ENCODE assay signal across 8 mouse cellular contexts in genomic region chrX:85775879-85776543, GRCm38 (mm10). TPM values are rescaled to one million over a fixed set of nuclear protein-coding genes. Genes with fewer than 3 reads are reported as not detected.
DNase-seq lines count a peak whose midpoint lies in the region; ATAC-seq lines count a peak whose summit lies in the region.

No protein-coding gene starts in this region.

- no peak; the same call in none of the 2 replicates for ATAC-seq in limb, embryonic 12.5 days (ENCODE audit: insufficient number of reproducible peaks, insufficient read depth, low FRiP score, low TSS enrichment, low read depth)

- DNase-seq in heart, embryonic 10.5 days (ENCODE audit: low spot score) = peak; percentile 72
- no peak for DNase-seq in heart, postnatal 4 days
- peak; percentile 79 for DNase-seq in 416B (ENCODE audit: low read depth)
- peak; percentile 26 to 38 for DNase-seq in adrenal gland, postnatal 36 days
- DNase-seq in frontal cortex, postnatal 14 days (ENCODE audit: low spot score in 2 of 2) = peak; percentile 5 to 13
- peak; percentile 57 for DNase-seq in neural tube, embryonic 10.5 days (ENCODE audit: extremely low spot score, low spot score)
- no peak for DNase-seq in yolk sac, embryonic 10.5 days (ENCODE audit: low spot score)

- H3K27ac ChIP-seq in heart, embryonic 10.5 days = peak overlapping the region; percentile 82
- no peak overlapping the region for H3K27ac ChIP-seq in limb, embryonic 12.5 days

- H3K4me2 ChIP-seq in limb, embryonic 12.5 days = peak overlapping the region; percentile 60

- H3K36me3 ChIP-seq in heart, embryonic 10.5 days = no peaks in the 10 kb centered on the region
- H3K36me3 ChIP-seq in limb, embryonic 12.5 days = no peaks in the 10 kb centered on the region

- peak overlapping the region; percentile 61 for H3K4me3 ChIP-seq in heart, embryonic 10.5 days
- peak overlapping the region; percentile 49 for H3K4me3 ChIP-seq in limb, embryonic 12.5 days (replicated peaks)

- WGBS in heart, embryonic 10.5 days = 18% methylated on average over 22 of the region's 22 CpGs
- WGBS in limb, embryonic 12.5 days = 33% methylated on average over 22 of the region's 22 CpGs

- H3K27me3 ChIP-seq in heart, embryonic 10.5 days (ENCODE audit: insufficient read depth, poor library complexity, severe bottlenecking) = no peaks in the 10 kb centered on the region
- 0 out of 2 replicates have a peak, but pooled peaks cover 3% of the 10 kb centered on the region for H3K27me3 ChIP-seq in limb, embryonic 12.5 days

- H3K9me3 ChIP-seq in heart, embryonic 10.5 days = no peaks in the 10 kb centered on the region
- no peaks in the 10 kb centered on the region for H3K9me3 ChIP-seq in limb, embryonic 12.5 days

- peak overlapping the region; percentile 51 for H3K9ac ChIP-seq in limb, embryonic 12.5 days (replicated peaks)

- H3K4me1 ChIP-seq in heart, embryonic 10.5 days = no peaks in the 10 kb centered on the region
- no peaks in the 10 kb centered on the region for H3K4me1 ChIP-seq in limb, embryonic 12.5 days (replicated peaks)

RNA-seq across cellular contexts. Expression of gene Gk, which starts 0.6 kb away (rescaled TPM):
- polyA plus RNA-seq in heart, embryonic 10.5 days (2016; fragmentation: Nextera tagmentation; extraction: Ambion mirVana) = 11.4 and 16.2 TPM in 2 replicates
- 10 to 100 TPM; 42.8 to 49.3 TPM for total RNA-seq in heart, postnatal 4 days (2021)
- 10 to 100 TPM; 12.6 to 28.4 TPM for total RNA-seq in adrenal gland, postnatal 36 days (2021)
- polyA plus RNA-seq in limb, embryonic 12.5 days (2016; fragmentation: Nextera tagmentation; extraction: Ambion mirVana) = 5.3 and 6.8 TPM in 2 replicates

Comparison
In these comparisons a context has a peak if more than half of its experiments do, and no peak if none do; other contexts are left out.
1. DNase-seq: peak in heart, embryonic 10.5 days (single experiment), 416B (single experiment), adrenal gland, postnatal 36 days (2 of 2), frontal cortex, postnatal 14 days (2 of 2) and neural tube, embryonic 10.5 days (single experiment); none in heart, postnatal 4 days (single experiment) and yolk sac, embryonic 10.5 days (single experiment).